ENCODE assay signal across 9 mouse cellular contexts in the genomic region with DNA sequence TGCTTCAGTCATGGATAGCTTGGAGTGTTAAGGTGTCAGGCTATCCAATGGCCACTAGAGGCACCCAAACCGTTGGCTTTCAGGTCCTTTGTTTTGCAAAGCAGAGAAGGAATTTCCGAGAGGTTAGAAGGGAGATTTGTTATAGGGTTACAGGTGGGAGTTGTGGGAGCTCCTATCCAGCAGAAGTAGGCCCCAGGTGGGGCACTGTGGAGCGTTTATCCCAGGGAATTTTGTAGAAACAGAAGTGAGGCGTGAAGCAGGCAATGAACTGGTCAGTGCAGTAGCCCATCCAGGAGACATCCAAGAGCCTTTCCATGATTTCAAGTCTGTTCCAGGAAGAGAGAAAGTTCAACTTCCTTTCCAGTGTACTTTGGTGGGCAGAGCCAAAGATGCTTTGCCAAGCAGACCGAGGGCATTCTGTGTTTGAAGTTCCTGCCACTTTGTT. TPM values are rescaled to one million over a fixed set of nuclear protein-coding genes. Genes with fewer than 3 reads are reported as not detected.
A peak's percentile ranks its signal among the peaks of the same experiment; 100 is the strongest.
DNase-seq lines count a peak whose midpoint lies in the region; ATAC-seq and TF ChIP-seq lines count a peak whose summit lies in the region.
"Had no signal": no experiment of that assay in that cellular context is flagged by ENCODE, and none has a peak within 500 bp of the region (broad histone marks: within the 10 kb centered on the region; RNA-seq: fewer than 3 reads in every experiment).

No protein-coding gene starts in this region.

- no peak overlapping the region for H3K4me3 ChIP-seq in CH12.LX (replicated peaks in 1 of 3; ENCODE audit: low read depth in 2 of 3, low read length in 2 of 3, poor library complexity in 1 of 3)
- H3K4me3 ChIP-seq in embryonic facial prominence, embryonic 10.5 days: peak overlapping the region; percentile 37
- H3K4me3 ChIP-seq in limb, embryonic 11.5 days (ENCODE audit: low read depth, low read length): no peak overlapping the region
- H3K4me3 ChIP-seq in midbrain, embryonic 16.5 days (ENCODE audit: low read depth, low read length): peak overlapping the region; percentile 21

- dilution Hi-C loops in CH12.LX (cut with MboI; ENCODE audit: extremely low pct_ligation_motif_present, extremely low pct_unique_long_range_greater_than_20kb, low sequenced_read_pairs): no loop called here

- TF ChIP-seq EP300 in CH12.LX (IDR thresholded peaks at IDR 0.05; ENCODE audit: low read length): 0 out of 2 replicates have a peak, but pooled peaks have one; percentile 30

- peak; percentile 11 for TF ChIP-seq RAD21 in CH12.LX (IDR thresholded peaks at IDR 0.05; ENCODE audit: low read depth, low read length)

- no peak overlapping the region for H3K27ac ChIP-seq in CH12.LX (ENCODE audit: insufficient read depth, low read depth)
- peak overlapping the region; percentile 79 for H3K27ac ChIP-seq in embryonic facial prominence, embryonic 10.5 days (replicated peaks)
- H3K27ac ChIP-seq in limb, embryonic 11.5 days (replicated peaks; ENCODE audit: low read depth, low read length): peak overlapping the region; percentile 67
- H3K27ac ChIP-seq in midbrain, embryonic 16.5 days (ENCODE audit: low read length): peak overlapping the region; percentile 83

- ATAC-seq in limb, embryonic 11.5 days (ENCODE audit: insufficient number of reproducible peaks, low FRiP score, low TSS enrichment, low read depth): no peak
- no peak for ATAC-seq in midbrain, embryonic 16.5 days

- H3K9me3 ChIP-seq in CH12.LX (replicated peaks; ENCODE audit: low read length): peaks cover 9% of the 10 kb centered on the region
- H3K9me3 ChIP-seq in embryonic facial prominence, embryonic 10.5 days: no peaks in the 10 kb centered on the region
- H3K9me3 ChIP-seq in limb, embryonic 11.5 days (ENCODE audit: control insufficient read depth, low read length): no peaks in the 10 kb centered on the region
- no peaks in the 10 kb centered on the region for H3K9me3 ChIP-seq in midbrain, embryonic 16.5 days (replicated peaks; ENCODE audit: control insufficient read depth, low read length, poor library complexity, severe bottlenecking)

- peak; percentile 23 to 70; a peak in 3 of 4 replicates for TF ChIP-seq CTCF in CH12.LX (conservative IDR thresholded peaks at IDR 0.05 in 1 of 2, IDR thresholded peaks at IDR 0.05 in 1 of 2; ENCODE audit: low read depth in 2 of 2, low read length in 2 of 2)

- WGBS in embryonic facial prominence, embryonic 10.5 days: 5% methylated on average over 5 of the region's 5 CpGs
- WGBS in limb, embryonic 11.5 days: 5% methylated on average over 5 of the region's 5 CpGs
- WGBS in midbrain, embryonic 16.5 days: 6% methylated on average over 5 of the region's 5 CpGs

- DNase-seq in 3134 (ENCODE audit: extremely low read depth, insufficient read length, low spot score) (peak; percentile 40), CH12.LX (ENCODE audit: extremely low read depth) (peak; percentile 67)
- DNase-seq in embryonic facial prominence, embryonic 10.5 days (ENCODE audit: low spot score): peak; percentile 63
- peak; percentile 4 to 40 for DNase-seq in heart, postnatal 14 days
- peak; percentile 59 for DNase-seq in limb, embryonic 11.5 days (ENCODE audit: low spot score)
- no peak for DNase-seq in urinary bladder, postnatal 4 days (ENCODE audit: low spot score in 2 of 2)
- no peak for DNase-seq in left cerebral cortex, adult 18-20 months (ENCODE audit: low spot score in 2 of 2)

- H3K4me1 ChIP-seq in CH12.LX (ENCODE audit: control insufficient read depth in 1 of 2, insufficient read depth in 2 of 2): peaks cover 0 to 28% of the 10 kb centered on the region in 2 experiments; a peak in 2 of 4 replicates
- peaks cover 14% of the 10 kb centered on the region for H3K4me1 ChIP-seq in embryonic facial prominence, embryonic 10.5 days
- H3K4me1 ChIP-seq in limb, embryonic 11.5 days (ENCODE audit: control insufficient read depth, insufficient read depth, low read length): no peaks in the 10 kb centered on the region
- peaks cover 13% of the 10 kb centered on the region for H3K4me1 ChIP-seq in midbrain, embryonic 16.5 days (ENCODE audit: control insufficient read depth, insufficient read depth, low read length)

- intact Hi-C loops in heart, postnatal 14 days (cut with DNase I): loop anchor here (2.0 to 10.0 kb wide), 2 partner anchors 63 to 397 kb away; no protein-coding TSS in a partner anchor

- no peak for TF ChIP-seq POLR2A in CH12.LX (IDR thresholded peaks at IDR 0.05; ENCODE audit: low read depth, low read length)

- H3K4me2 ChIP-seq in CH12.LX (ENCODE audit: insufficient read depth, low read depth, poor library complexity, severe bottlenecking): peak overlapping the region; percentile 19; the same call in 1 of the 2 replicates
- no peak overlapping the region; the same call in 1 of the 2 replicates for H3K4me2 ChIP-seq in limb, embryonic 11.5 days (ENCODE audit: low read depth, severe bottlenecking)
- H3K4me2 ChIP-seq in midbrain, embryonic 16.5 days (ENCODE audit: low read length): peak overlapping the region; percentile 47

- H3K79me2 ChIP-seq in CH12.LX (replicated peaks; ENCODE audit: control insufficient read depth, extremely low read depth, insufficient read depth, poor library complexity, severe bottlenecking): 0 out of 2 replicates have a peak, but pooled peaks cover 3% of the 10 kb centered on the region

- H3K27me3 ChIP-seq in CH12.LX (replicated peaks): no peaks in the 10 kb centered on the region
- no peaks in the 10 kb centered on the region for H3K27me3 ChIP-seq in embryonic facial prominence, embryonic 10.5 days (replicated peaks; ENCODE audit: low read depth, poor library complexity, severe bottlenecking)
- no peaks in the 10 kb centered on the region for H3K27me3 ChIP-seq in limb, embryonic 11.5 days (ENCODE audit: control insufficient read depth, insufficient read depth, low read length)
- H3K27me3 ChIP-seq in midbrain, embryonic 16.5 days (ENCODE audit: control insufficient read depth, insufficient read depth, low read depth, low read length): no peaks in the 10 kb centered on the region

- in situ Hi-C loops in CH12.LX (cut with MboI; ENCODE audit: low pct_ligation_motif_present, low pct_unique_long_range_greater_than_20kb, low sequenced_read_pairs): loop anchor here (5.0 kb wide), 1 partner anchor 66 kb away; no protein-coding TSS in a partner anchor

- H3K9ac ChIP-seq in CH12.LX (ENCODE audit: insufficient read depth, low read depth): no peak overlapping the region; the same call in 1 of the 2 replicates
- no peak overlapping the region; the same call in 1 of the 2 replicates for H3K9ac ChIP-seq in limb, embryonic 11.5 days (ENCODE audit: low read length)
- peak overlapping the region; percentile 58; the same call in 1 of the 2 replicates for H3K9ac ChIP-seq in midbrain, embryonic 16.5 days (ENCODE audit: low read depth, low read length)

- H3K36me3 ChIP-seq in CH12.LX (replicated peaks in 1 of 2; ENCODE audit: control insufficient read depth in 1 of 2, insufficient read depth in 1 of 2, low read length in 1 of 2): peaks cover 0 to 2% of the 10 kb centered on the region in 2 experiments
- no peaks in the 10 kb centered on the region for H3K36me3 ChIP-seq in embryonic facial prominence, embryonic 10.5 days (replicated peaks)
- no peaks in the 10 kb centered on the region for H3K36me3 ChIP-seq in limb, embryonic 11.5 days (ENCODE audit: control insufficient read depth, insufficient read depth, low read length)
- H3K36me3 ChIP-seq in midbrain, embryonic 16.5 days (ENCODE audit: control insufficient read depth, insufficient read depth, low read length): no peaks in the 10 kb centered on the region

TF ChIP-seq in CH12.LX, 34 proteins besides CTCF, POLR2A, EP300 and RAD21 (continues in another document):
- 0 out of 2 replicates have a peak, but pooled peaks have one; percentile 42 for TF ChIP-seq ZNF384 (IDR thresholded peaks at IDR 0.05; ENCODE audit: low read depth, low read length)
- TF ChIP-seq GABPA (IDR thresholded peaks at IDR 0.05; ENCODE audit: insufficient replicate concordance, low read depth, low read length): no peak
- TF ChIP-seq ZMIZ1 (IDR thresholded peaks at IDR 0.05; ENCODE audit: low read depth, low read length): peak; percentile 47; the same call in 1 of the 2 replicates
- 0 out of 2 replicates have a peak, but pooled peaks have one; percentile 23 for TF ChIP-seq RCOR1 (conservative IDR thresholded peaks at IDR 0.05; ENCODE audit: low read depth, low read length)
- TF ChIP-seq SMC3 (IDR thresholded peaks at IDR 0.05; ENCODE audit: low read depth, low read length): peak; percentile 34
- TF ChIP-seq ZKSCAN1 (IDR thresholded peaks at IDR 0.05; ENCODE audit: borderline replicate concordance, low read depth, low read length): no peak
- TF ChIP-seq TCF12 (IDR thresholded peaks at IDR 0.05; ENCODE audit: low read depth, low read length): 0 out of 2 replicates have a peak, but pooled peaks have one; percentile 35
- TF ChIP-seq E2F4 (IDR thresholded peaks at IDR 0.05; ENCODE audit: insufficient replicate concordance, low read depth, low read length): no peak

RNA-seq across cellular contexts. Expression of gene Alyref2, which starts 1.6 kb away (rescaled TPM):
- total RNA-seq in CH12.LX (2012; rRNA removed): 5.4 and 5.9 TPM in 2 replicates
- total RNA-seq in CH12.LX (2014; rRNA removed): 4.2 and 4.6 TPM in 2 replicates
- 4.9 and 5.3 TPM in 2 replicates for polyA plus RNA-seq in CH12.LX (2012; ENCODE audit: insufficient read length, low read depth)
- 7.4 and 9.3 TPM in 2 replicates for polyA plus RNA-seq in embryonic facial prominence, embryonic 10.5 days (2016; fragmentation: Nextera tagmentation; extraction: Ambion mirVana)
- total RNA-seq in heart, postnatal 14 days (2021): 1 to 10 TPM; 2.8 to 3.2 TPM
- polyA plus RNA-seq in limb, embryonic 11.5 days (2014; fragmentation: Nextera tagmentation; extraction: Ambion mirVana): 7.1 and 10.3 TPM in 2 replicates
- polyA plus RNA-seq in midbrain, embryonic 16.5 days (2015; fragmentation: Nextera tagmentation; extraction: Ambion mirVana): 34.8 and 35.9 TPM in 2 replicates
- total RNA-seq in left cerebral cortex, adult 18-20 months (2021): 1 to 10 TPM; 5.7 to 5.8 TPM

RNA-seq across cellular contexts. Expression of gene Itln1, which starts 33.4 kb away (rescaled TPM):
- total RNA-seq in CH12.LX (2012; rRNA removed) (not detected in 2 replicates), CH12.LX (2014; rRNA removed) (not detected in 2 replicates)
- not detected in 2 replicates for polyA plus RNA-seq in CH12.LX (2012; ENCODE audit: insufficient read length, low read depth)
- not detected in 2 replicates for polyA plus RNA-seq in embryonic facial prominence, embryonic 10.5 days (2016; fragmentation: Nextera tagmentation; extraction: Ambion mirVana)
- total RNA-seq in heart, postnatal 14 days (2021): not detected
- not detected in 2 replicates for polyA plus RNA-seq in limb, embryonic 11.5 days (2014; fragmentation: Nextera tagmentation; extraction: Ambion mirVana)
- polyA plus RNA-seq in midbrain, embryonic 16.5 days (2015; fragmentation: Nextera tagmentation; extraction: Ambion mirVana): not detected in 2 replicates
- not detected for total RNA-seq in left cerebral cortex, adult 18-20 months (2021)
- total RNA-seq: left cerebral cortex, postnatal 25 days had no signal

RNA-seq across cellular contexts. Expression of gene Cd244a, which starts 57.3 kb away (rescaled TPM):
- total RNA-seq in CH12.LX (2012; rRNA removed) (0.21 and 0.34 TPM in 2 replicates), CH12.LX (2014; rRNA removed) (0.45 and 0.64 TPM in 2 replicates)
- polyA plus RNA-seq in CH12.LX (2012; ENCODE audit: insufficient read length, low read depth): 0.41 and 0.74 TPM in 2 replicates
- 0.19 TPM in 1 of 2 replicates, not detected in the other for polyA plus RNA-seq in embryonic facial prominence, embryonic 10.5 days (2016; fragmentation: Nextera tagmentation; extraction: Ambion mirVana)
- total RNA-seq in heart, postnatal 14 days (2021): under 1 TPM; 0.38 to 0.41 TPM
- polyA plus RNA-seq in limb, embryonic 11.5 days (2014; fragmentation: Nextera tagmentation; extraction: Ambion mirVana): not detected in 2 replicates
- polyA plus RNA-seq in midbrain, embryonic 16.5 days (2015; fragmentation: Nextera tagmentation; extraction: Ambion mirVana): not detected in 2 replicates
- under 1 TPM in 1 of 2 experiments, not detected in 1; 0.16 TPM for total RNA-seq in left cerebral cortex, adult 18-20 months (2021)
- total RNA-seq: left cerebral cortex, postnatal 25 days had no signal

Comparison
In these comparisons a context has a peak if more than half of its experiments do, and no peak if none do; other contexts are left out.
1. DNase-seq: peak in 3134 (single experiment), CH12.LX (single experiment), embryonic facial prominence, embryonic 10.5 days (single experiment), heart, postnatal 14 days (2 of 2) and limb, embryonic 11.5 days (single experiment); none in urinary bladder, postnatal 4 days (0 of 2) and left cerebral cortex, adult 18-20 months (0 of 2).
2. H3K4me3 ChIP-seq: peak in embryonic facial prominence, embryonic 10.5 days (single experiment) and midbrain, embryonic 16.5 days (single experiment); none in CH12.LX (0 of 3) and limb, embryonic 11.5 days (single experiment).